Mouse (Mus musculus): Measurements from ENCODE around the gene Mxi1.

- no peak for TF ChIP-seq MAX (IDR thresholded peaks at IDR 0.05)
- TF ChIP-seq CTCF (IDR thresholded peaks at IDR 0.05; ENCODE audit: control insufficient read depth, insufficient read depth, insufficient read length) = no peak
- TF ChIP-seq CEBPB (IDR thresholded peaks at IDR 0.05; ENCODE audit: low read depth) = no peak
- TF ChIP-seq MYOD1 (IDR thresholded peaks at IDR 0.05; ENCODE audit: control insufficient read depth, insufficient read length, low read depth) = no peak
- no peak for TF ChIP-seq FOSL1 (IDR thresholded peaks at IDR 0.05; ENCODE audit: insufficient read depth, low read length, poor library complexity, severe bottlenecking)
- no peak for TF ChIP-seq USF1 (IDR thresholded peaks at IDR 0.05; ENCODE audit: low read depth)
- no peak for TF ChIP-seq MYOG (IDR thresholded peaks at IDR 0.05; ENCODE audit: control insufficient read depth, extremely low read depth, insufficient read length)
Measured at GRCm38 (mm10) chr19:53325578-53326295, 15.4 kb downstream of the Mxi1 start.
